Mouse (Mus musculus) bone marrow macrophage, adult 2 months (primary cell): ENCODE data around the gene Pax2. TPM values are rescaled to one million over a fixed set of nuclear protein-coding genes. Genes with fewer than 3 reads are reported as not detected.

Experiments used
- H3K27ac ChIP-seq: 2 replicates; pipeline ENCODE4 v1.5.1; 2012; ENCODE audit warnings: low read depth, low read length; ENCODE audit not compliant: insufficient read depth
- H3K4me1 ChIP-seq: 2 replicates; pipeline ENCODE4 v1.6.1; 2012; ENCODE audit warnings: low read length; ENCODE audit not compliant: control insufficient read depth, insufficient read depth
- H3K4me3 ChIP-seq: 2 replicates; pipeline ENCODE4 v1.5.1; 2012; ENCODE audit warnings: mild to moderate bottlenecking, low read length, moderate library complexity; ENCODE audit not compliant: insufficient read depth
- CTCF ChIP-seq: IDR thresholded peaks from 2 replicates; pipeline ENCODE4 v1.5.1; 2012; ENCODE audit warnings: low read depth, mild to moderate bottlenecking, low read length, moderate library complexity
- POLR2A ChIP-seq: IDR thresholded peaks from 2 replicates; pipeline ENCODE4 v1.6.1; 2012; ENCODE audit warnings: mild to moderate bottlenecking, low read depth, low read length, borderline replicate concordance
- polyA plus RNA-seq: library from polyadenylated mRNA; stranded (reverse); fragments of >200 nt; gene quantifications from 2 replicates; pipeline ENCODE4 v1.2.4, GENCODE M21; 2012; ENCODE audit not compliant: missing spikeins, insufficient read depth, insufficient read length

Gene Pax2
- polyA plus RNA-seq, 1 experiment = not detected

DNA sequence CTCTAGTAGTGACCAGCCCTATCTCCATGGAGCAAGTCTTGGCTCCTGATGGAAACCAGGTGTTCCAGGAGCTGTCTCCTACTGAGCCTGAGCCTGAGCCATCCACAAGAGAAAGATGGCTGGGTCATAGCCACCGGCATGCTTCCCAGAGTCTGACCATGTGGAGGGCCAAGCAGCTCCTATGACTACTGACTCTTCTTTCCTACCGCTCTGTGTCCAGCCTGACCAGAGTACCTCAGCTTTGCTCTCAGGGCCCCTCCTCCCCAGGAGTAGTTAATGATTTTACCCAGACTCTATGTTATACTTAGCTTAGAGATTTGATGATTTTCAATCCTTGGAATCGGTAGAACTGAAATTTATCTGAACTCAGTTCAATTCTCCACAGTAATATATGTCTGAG lies 59.3 kb downstream of the Pax2 start:
- Histone ChIP-seq H3K27ac (no peak overlapping the region), H3K4me1 (no peaks in the 10 kb centered on the region), H3K4me3 (no peak overlapping the region)
- TF ChIP-seq POLR2A (no peak), CTCF (no peak)

GRCm38 (mm10) chr19:44817403-44818128 lies 61.7 kb downstream of the Pax2 start:
- H3K4me3 ChIP-seq = no peak overlapping the region
- no peaks in the 10 kb centered on the region for H3K4me1 ChIP-seq
- TF ChIP-seq POLR2A = no peak
- TF ChIP-seq CTCF = no peak
- H3K27ac ChIP-seq = no peak overlapping the region

GRCm38 (mm10) chr19:44818676-44819075 lies 62.8 kb downstream of the Pax2 start:
- H3K4me1 ChIP-seq = no peaks in the 10 kb centered on the region
- H3K27ac ChIP-seq = no peak overlapping the region
- TF ChIP-seq POLR2A = no peak
- no peak for TF ChIP-seq CTCF
- no peak overlapping the region for H3K4me3 ChIP-seq

- no peak overlapping the region for H3K27ac ChIP-seq
- no peak for TF ChIP-seq POLR2A
- no peak for TF ChIP-seq CTCF
- no peak overlapping the region for H3K4me3 ChIP-seq
- no peaks in the 10 kb centered on the region for H3K4me1 ChIP-seq
Measured at GRCm38 (mm10) chr19:44821581-44821980, 65.7 kb downstream of the Pax2 start.

- Histone ChIP-seq H3K4me3 (no peak overlapping the region), H3K4me1 (no peaks in the 10 kb centered on the region), H3K27ac (no peak overlapping the region)
- TF ChIP-seq POLR2A (no peak), CTCF (no peak)
Measured at GRCm38 (mm10) chr19:44822295-44822694, 66.5 kb downstream of the Pax2 start.

GRCm38 (mm10) chr19:44823657-44824056 lies 67.8 kb downstream of the Pax2 start:
- Histone ChIP-seq H3K4me1 (no peaks in the 10 kb centered on the region), H3K4me3 (no peak overlapping the region), H3K27ac (no peak overlapping the region)
- TF ChIP-seq POLR2A (no peak), CTCF (no peak)

DNA sequence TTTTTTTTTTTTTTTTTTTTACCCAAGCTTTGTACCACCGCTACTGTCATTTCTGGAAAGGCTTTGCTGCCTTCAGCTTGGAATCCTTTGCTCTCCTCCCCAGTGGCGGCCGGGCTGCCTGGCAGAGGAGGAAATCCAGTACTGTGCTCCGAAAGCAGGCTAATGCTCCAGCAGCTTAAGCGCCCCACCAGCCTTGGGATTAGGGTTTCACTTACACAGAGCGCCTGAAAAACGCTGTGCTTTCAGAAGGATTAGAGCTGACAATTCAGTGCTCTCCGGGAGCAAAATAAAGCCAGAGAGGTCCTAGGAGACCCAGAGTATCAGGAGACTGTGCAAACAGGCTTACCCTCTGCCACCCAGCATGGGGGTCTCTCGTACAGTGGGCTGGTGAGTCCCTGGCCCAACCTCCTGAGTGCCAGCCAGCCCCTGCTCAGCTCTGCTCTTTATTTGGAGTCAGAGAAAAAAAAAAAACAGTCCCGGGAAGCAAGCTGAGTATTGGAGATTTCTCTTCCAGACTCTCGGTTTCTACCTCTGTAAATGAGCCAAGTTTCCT lies 69.4 kb downstream of the Pax2 start:
- Histone ChIP-seq H3K4me1 (no peaks in the 10 kb centered on the region), H3K4me3 (no peak overlapping the region), H3K27ac (no peak overlapping the region)
- TF ChIP-seq POLR2A = no peak
- no peak for TF ChIP-seq CTCF

GRCm38 (mm10) chr19:44825819-44826218 lies 70.0 kb downstream of the Pax2 start:
- no peak overlapping the region for H3K27ac ChIP-seq
- H3K4me1 ChIP-seq = no peaks in the 10 kb centered on the region
- TF ChIP-seq CTCF = no peak
- no peak for TF ChIP-seq POLR2A
- H3K4me3 ChIP-seq = no peak overlapping the region

GRCm38 (mm10) chr19:44833391-44833790 lies 77.5 kb downstream of the Pax2 start:
- TF ChIP-seq POLR2A = no peak
- TF ChIP-seq CTCF = no peak
- H3K4me1 ChIP-seq = no peaks in the 10 kb centered on the region
- no peak overlapping the region for H3K4me3 ChIP-seq
- H3K27ac ChIP-seq = no peak overlapping the region

GRCm38 (mm10) chr19:44834218-44835041 lies 78.6 kb downstream of the Pax2 start:
- H3K27ac ChIP-seq = no peak overlapping the region
- H3K4me3 ChIP-seq = no peak overlapping the region
- H3K4me1 ChIP-seq = no peaks in the 10 kb centered on the region
- TF ChIP-seq CTCF (no peak), POLR2A (no peak)
